Mouse (Mus musculus): Measurements from ENCODE around the gene Mta3. TPM values are rescaled to one million over a fixed set of nuclear protein-coding genes. Genes with fewer than 3 reads are reported as not detected.

The Mta3 gene
- total RNA-seq, 1 experiment from 2014 or later = 89.0 TPM

GRCm38 (mm10) chr17:83799506-83800050, 93.6 kb downstream of the Mta3 start:
- ATAC-seq (ENCODE audit: extremely low read depth, insufficient number of reproducible peaks, low FRiP score, poor library complexity, severe bottlenecking) = peak; percentile 94

GRCm38 (mm10) chr17:83803987-83804386, 98.0 kb downstream of the Mta3 start:
- ATAC-seq (ENCODE audit: extremely low read depth, insufficient number of reproducible peaks, low FRiP score, poor library complexity, severe bottlenecking) = no peak

- ATAC-seq (ENCODE audit: extremely low read depth, insufficient number of reproducible peaks, low FRiP score, poor library complexity, severe bottlenecking) = no peak
Observed at GRCm38 (mm10) chr17:83805078-83805477, 99.1 kb downstream of the Mta3 start.

- ATAC-seq (ENCODE audit: extremely low read depth, insufficient number of reproducible peaks, low FRiP score, poor library complexity, severe bottlenecking) = peak; percentile 69
Observed at GRCm38 (mm10) chr17:83807345-83807744, 101.4 kb downstream of the Mta3 start.

- ATAC-seq (ENCODE audit: extremely low read depth, insufficient number of reproducible peaks, low FRiP score, poor library complexity, severe bottlenecking) = peak; percentile 67
Observed at GRCm38 (mm10) chr17:83807778-83808398, 101.9 kb downstream of the Mta3 start.

GRCm38 (mm10) chr17:83808476-83809098, 102.6 kb downstream of the Mta3 start:
- ATAC-seq (ENCODE audit: extremely low read depth, insufficient number of reproducible peaks, low FRiP score, poor library complexity, severe bottlenecking) = no peak

- ATAC-seq (ENCODE audit: extremely low read depth, insufficient number of reproducible peaks, low FRiP score, poor library complexity, severe bottlenecking) = peak; percentile 31; the same call in 1 of the 2 replicates
Observed at GRCm38 (mm10) chr17:83809197-83809829, 103.3 kb downstream of the Mta3 start.

- ATAC-seq (ENCODE audit: extremely low read depth, insufficient number of reproducible peaks, low FRiP score, poor library complexity, severe bottlenecking) = no peak
Observed at GRCm38 (mm10) chr17:83810285-83810684, 104.3 kb downstream of the Mta3 start.

GRCm38 (mm10) chr17:83812200-83812944, 106.4 kb downstream of the Mta3 start:
- no peak for ATAC-seq (ENCODE audit: extremely low read depth, insufficient number of reproducible peaks, low FRiP score, poor library complexity, severe bottlenecking)

GRCm38 (mm10) chr17:83813050-83813449, 107.1 kb downstream of the Mta3 start:
- ATAC-seq (ENCODE audit: extremely low read depth, insufficient number of reproducible peaks, low FRiP score, poor library complexity, severe bottlenecking) = no peak

GRCm38 (mm10) chr17:83816996-83817395, 111.0 kb downstream of the Mta3 start:
- no peak for ATAC-seq (ENCODE audit: extremely low read depth, insufficient number of reproducible peaks, low FRiP score, poor library complexity, severe bottlenecking)

GRCm38 (mm10) chr17:83819503-83819902, 113.5 kb downstream of the Mta3 start:
- ATAC-seq (ENCODE audit: extremely low read depth, insufficient number of reproducible peaks, low FRiP score, poor library complexity, severe bottlenecking) = no peak

GRCm38 (mm10) chr17:83820701-83821100, 114.7 kb downstream of the Mta3 start:
- no peak for ATAC-seq (ENCODE audit: extremely low read depth, insufficient number of reproducible peaks, low FRiP score, poor library complexity, severe bottlenecking)

GRCm38 (mm10) chr17:83821876-83822275, 115.9 kb downstream of the Mta3 start:
- ATAC-seq (ENCODE audit: extremely low read depth, insufficient number of reproducible peaks, low FRiP score, poor library complexity, severe bottlenecking) = no peak

GRCm38 (mm10) chr17:83823835-83824234, 117.9 kb downstream of the Mta3 start:
- ATAC-seq (ENCODE audit: extremely low read depth, insufficient number of reproducible peaks, low FRiP score, poor library complexity, severe bottlenecking) = peak; percentile 54; the same call in 1 of the 2 replicates

- ATAC-seq (ENCODE audit: extremely low read depth, insufficient number of reproducible peaks, low FRiP score, poor library complexity, severe bottlenecking) = no peak
Observed at GRCm38 (mm10) chr17:83829356-83829755, 123.4 kb downstream of the Mta3 start.

- peak; percentile 76 for ATAC-seq (ENCODE audit: extremely low read depth, insufficient number of reproducible peaks, low FRiP score, poor library complexity, severe bottlenecking)
Observed at GRCm38 (mm10) chr17:83830616-83831292, 124.8 kb downstream of the Mta3 start.

GRCm38 (mm10) chr17:83834120-83834519, 128.2 kb downstream of the Mta3 start:
- ATAC-seq (ENCODE audit: extremely low read depth, insufficient number of reproducible peaks, low FRiP score, poor library complexity, severe bottlenecking) = no peak

GRCm38 (mm10) chr17:83836048-83836447, 130.1 kb downstream of the Mta3 start:
- ATAC-seq (ENCODE audit: extremely low read depth, insufficient number of reproducible peaks, low FRiP score, poor library complexity, severe bottlenecking) = no peak

All from neutrophil, adult 5-6 weeks (primary cell).